Mouse (Mus musculus) forebrain, embryonic 15.5 days (tissue): ENCODE results near the gene Cfap61. TPM values are rescaled to one million over a fixed set of nuclear protein-coding genes. Genes with fewer than 3 reads are reported as not detected.

Source experiments
- ATAC-seq: fragments of 200-750 bp; cut with Nextera tagmentation; replicated peaks from 2 replicates; pipeline ENCODE4 v1.8.0; 2017; ENCODE audit warnings: mild to moderate bottlenecking, moderate TSS enrichment, moderate library complexity
- H3K27ac ChIP-seq: fragments of 300-500 bp; sonication (generic); replicated peaks from 2 replicates; pipeline ENCODE4 v1.5.1; 2015; ENCODE audit warnings: mild to moderate bottlenecking, inconsistent platforms
- H3K27me3 ChIP-seq: fragments of 300-500 bp; sonication (generic); 2 replicates; pipeline ENCODE4 v1.6.1; 2015; ENCODE audit warnings: inconsistent platforms
- H3K36me3 ChIP-seq: fragments of 300-500 bp; sonication (generic); 2 replicates; pipeline ENCODE4 v1.6.1; 2015; ENCODE audit warnings: mild to moderate bottlenecking, inconsistent platforms
- H3K4me1 ChIP-seq: fragments of 300-500 bp; sonication (generic); 2 replicates; pipeline ENCODE4 v1.6.1; 2015; ENCODE audit warnings: inconsistent platforms
- H3K4me2 ChIP-seq: fragments of 300-500 bp; sonication (generic); replicated peaks from 2 replicates; pipeline ENCODE4 v1.6.1; 2015; ENCODE audit warnings: mild to moderate bottlenecking, inconsistent platforms
- H3K4me3 ChIP-seq: fragments of 300-500 bp; sonication (generic); 2 replicates; pipeline ENCODE4 v1.5.1; 2015; ENCODE audit warnings: mild to moderate bottlenecking, inconsistent platforms
- H3K9ac ChIP-seq: fragments of 300-500 bp; sonication (generic); replicated peaks from 2 replicates; pipeline ENCODE4 v1.6.1; 2015; ENCODE audit warnings: mild to moderate bottlenecking, inconsistent platforms
- H3K9me3 ChIP-seq: fragments of 300-500 bp; sonication (generic); 2 replicates; pipeline ENCODE4 v1.6.1; 2016; ENCODE audit warnings: inconsistent platforms
- polyA plus RNA-seq: library from polyadenylated mRNA; unstranded; fragments of >200 nt; fragmentation: Nextera tagmentation; extraction: Ambion mirVana; gene quantifications from 2 replicates; pipeline ENCODE4 v1.2.1, GENCODE M21; 2015

Gene Cfap61
- polyA plus RNA-seq, 1 experiment from 2014 or later, result 1.9 TPM

DNA sequence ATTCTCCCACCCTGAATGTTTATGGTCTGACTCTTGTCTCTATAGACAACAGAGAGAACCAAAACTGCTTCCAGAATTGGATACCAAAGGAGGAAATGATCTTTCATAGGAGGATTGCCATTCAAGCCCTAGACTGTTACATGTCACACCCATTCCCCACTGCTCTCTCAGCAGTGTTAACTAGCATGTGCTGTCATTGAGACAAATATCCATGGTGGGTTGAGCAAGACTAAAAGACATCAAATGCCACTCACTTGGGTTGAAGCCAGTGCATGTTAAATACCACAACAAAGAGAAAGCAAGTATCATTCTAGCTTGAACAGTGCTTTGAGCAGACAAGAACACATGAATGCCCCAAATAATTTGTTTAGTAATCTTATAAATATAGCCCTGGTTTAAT is 328.4 kb downstream of the Cfap61 start:
- Histone ChIP-seq H3K4me2 (no peak overlapping the region), H3K36me3 (no peaks in the 10 kb centered on the region), H3K9ac (no peak overlapping the region), H3K27ac (peak overlapping the region; percentile 71), H3K4me1 (peaks cover 52% of the 10 kb centered on the region), H3K4me3 (no peak overlapping the region), H3K27me3 (no peaks in the 10 kb centered on the region), H3K9me3 (no peaks in the 10 kb centered on the region)
- ATAC-seq, result no peak

Other genes starting within 250 kb of the Cfap61 start
- 124 TPM in 2 replicates for gene Naa20, start 32.7 kb upstream of the Cfap61 start, polyA plus RNA-seq
- 31.3 and 34.9 TPM in 2 replicates for gene Crnkl1, start 230 bp downstream of the Cfap61 start, polyA plus RNA-seq